Mouse (Mus musculus): ENCODE measurements around the gene Spire2.

The Spire2 gene

GRCm38 (mm10) chr8:123337475-123337874 is 5.0 kb downstream of the Spire2 start:
- no peak for DNase-seq

- peak; percentile 33 to 35 for DNase-seq
Observed at GRCm38 (mm10) chr8:123340071-123340470, 7.6 kb downstream of the Spire2 start.

GRCm38 (mm10) chr8:123341040-123342015 is 8.8 kb downstream of the Spire2 start:
- DNase-seq = no peak

GRCm38 (mm10) chr8:123342253-123342652 is 9.7 kb downstream of the Spire2 start:
- no peak for DNase-seq

GRCm38 (mm10) chr8:123342911-123343310 is 10.4 kb downstream of the Spire2 start:
- no peak for DNase-seq

GRCm38 (mm10) chr8:123343422-123343821 is 10.9 kb downstream of the Spire2 start:
- DNase-seq = no peak

GRCm38 (mm10) chr8:123345135-123345534 is 12.6 kb downstream of the Spire2 start:
- no peak for DNase-seq

GRCm38 (mm10) chr8:123345856-123346255 is 13.3 kb downstream of the Spire2 start:
- DNase-seq = no peak

- no peak for DNase-seq
Observed at GRCm38 (mm10) chr8:123347293-123347692, 14.8 kb downstream of the Spire2 start.

GRCm38 (mm10) chr8:123348237-123348843 is 15.8 kb downstream of the Spire2 start:
- DNase-seq = no peak

GRCm38 (mm10) chr8:123349073-123349472 is 16.6 kb downstream of the Spire2 start:
- DNase-seq = no peak

- DNase-seq = no peak
Observed at GRCm38 (mm10) chr8:123352118-123352517, 19.6 kb downstream of the Spire2 start.

GRCm38 (mm10) chr8:123352786-123353185 is 20.3 kb downstream of the Spire2 start:
- no peak for DNase-seq

- DNase-seq = no peak
Observed at GRCm38 (mm10) chr8:123353216-123353615, 20.7 kb downstream of the Spire2 start.

GRCm38 (mm10) chr8:123361082-123361739 is 28.7 kb downstream of the Spire2 start:
- DNase-seq = peak; percentile 80 to 81

- DNase-seq = peak; percentile 98
Observed at GRCm38 (mm10) chr8:123373403-123374238, 41.1 kb downstream of the Spire2 start, which contains the start of gene Tcf25. Gene Tcf25 (plus strand): TSS chr8:123373753.

GRCm38 (mm10) chr8:123374239-123374578 is 41.7 kb downstream of the Spire2 start:
- peak; percentile 98 for DNase-seq

GRCm38 (mm10) chr8:123375701-123376100 is 43.2 kb downstream of the Spire2 start:
- DNase-seq = no peak

GRCm38 (mm10) chr8:123376106-123376505 is 43.6 kb downstream of the Spire2 start:
- DNase-seq = no peak

- DNase-seq = no peak
Observed at GRCm38 (mm10) chr8:123381711-123382110, 49.2 kb downstream of the Spire2 start.

- no peak for DNase-seq
Observed at GRCm38 (mm10) chr8:123382516-123382915, 50.0 kb downstream of the Spire2 start.

- DNase-seq = peak; percentile 59 to 60
Observed at GRCm38 (mm10) chr8:123384883-123385540, 52.5 kb downstream of the Spire2 start.
